Mouse (Mus musculus) erythroblast, embryonic 14.5 days (primary cell): ENCODE measurements at regions not wholly inside any gene's neighbourhood (a gene's known extent, or its start where the extent isn't known, plus 50 kb on each side); places are given as distances from the start of the nearest gene placed in this dataset.

Experiments used
- GATA1 ChIP-seq: IDR thresholded peaks from 2 replicates; pipeline ENCODE4 v1.6.1; 2012; ENCODE audit warnings: low read length, inconsistent platforms, mixed read lengths
- TAL1 ChIP-seq: IDR thresholded peaks from 3 replicates; pipeline ENCODE4 v1.6.1; 2012; ENCODE audit warnings: low read length, inconsistent platforms, mixed read lengths

DNA sequence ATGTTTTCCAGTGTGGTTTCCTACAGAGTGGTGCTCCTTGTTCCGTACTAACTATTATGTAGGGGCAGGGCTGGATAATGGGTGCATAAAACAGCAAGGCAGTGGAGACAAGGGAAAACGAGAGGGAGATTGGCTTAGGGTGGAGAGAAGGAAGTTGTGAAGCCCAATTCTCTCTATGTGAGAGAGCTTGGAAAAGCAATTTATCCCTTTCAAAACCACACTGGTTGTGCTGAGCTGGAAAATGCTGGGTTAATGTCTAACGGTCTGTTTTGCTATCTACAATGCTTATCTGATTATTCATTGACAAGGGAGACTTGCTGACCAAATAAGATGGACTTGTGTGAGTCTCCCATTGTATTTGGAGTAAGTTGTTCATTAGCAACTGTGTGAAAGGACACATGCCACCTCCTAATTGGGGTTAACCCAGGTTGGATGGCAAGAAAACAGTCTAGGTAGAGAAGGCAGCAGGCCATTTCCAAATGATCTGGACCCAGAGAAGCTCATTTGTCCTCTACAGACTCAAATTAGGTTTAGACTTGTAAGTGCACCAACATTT is 234.9 kb upstream of the Nr5a2 start:
- no peak for TF ChIP-seq GATA1
- TF ChIP-seq TAL1: no peak
